Mouse (Mus musculus) liver, embryonic 14.5 days (tissue): ENCODE measurements around the gene Taf4.
A peak's percentile ranks its signal among the peaks of the same experiment; 100 is the strongest.

Experiments
- CTCF ChIP-seq: IDR thresholded peaks from 2 replicates; pipeline ENCODE4 v1.5.1; 2016; ENCODE audit warnings: antibody characterized with exemption, low read depth, control low read depth
- EP300 ChIP-seq: IDR thresholded peaks from 2 replicates; pipeline ENCODE4 v1.6.1; 2016; ENCODE audit warnings: antibody characterized with exemption, low read depth

GRCm38 (mm10) chr2:179916877-179917673, 59.4 kb downstream of the Taf4 start:
- TF ChIP-seq CTCF (peak; percentile 84), EP300 (no peak)
